Mouse (Mus musculus): Measurements from ENCODE around the gene Agtr1a. TPM values are rescaled to one million over a fixed set of nuclear protein-coding genes. Genes with fewer than 3 reads are reported as not detected.

The Agtr1a gene
- total RNA-seq, 2 experiments from 2014 or later: 73.9 to 116 TPM

DNA sequence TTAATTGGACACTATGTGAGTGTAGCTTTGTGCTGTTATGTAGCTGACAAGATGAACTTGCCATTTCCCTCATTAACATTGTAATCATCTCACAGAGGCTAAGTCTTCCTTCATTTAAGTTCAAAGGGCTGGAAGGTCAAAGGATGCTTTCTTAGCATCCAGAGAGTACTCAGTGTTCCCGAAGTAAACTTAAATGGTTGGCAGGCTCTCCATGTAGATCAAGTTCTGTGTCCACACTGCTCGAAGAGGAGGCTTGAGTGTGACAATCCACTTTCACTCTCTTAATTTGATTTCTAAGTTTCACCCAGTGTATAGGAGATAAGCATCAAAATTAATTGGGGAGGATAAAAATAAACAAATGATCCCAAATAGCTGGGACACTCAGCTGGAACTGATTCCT, 23.6 kb downstream of the Agtr1a start:
- no peak for ATAC-seq (replicated peaks; ENCODE audit: low FRiP score, poor library complexity, severe bottlenecking)

DNA sequence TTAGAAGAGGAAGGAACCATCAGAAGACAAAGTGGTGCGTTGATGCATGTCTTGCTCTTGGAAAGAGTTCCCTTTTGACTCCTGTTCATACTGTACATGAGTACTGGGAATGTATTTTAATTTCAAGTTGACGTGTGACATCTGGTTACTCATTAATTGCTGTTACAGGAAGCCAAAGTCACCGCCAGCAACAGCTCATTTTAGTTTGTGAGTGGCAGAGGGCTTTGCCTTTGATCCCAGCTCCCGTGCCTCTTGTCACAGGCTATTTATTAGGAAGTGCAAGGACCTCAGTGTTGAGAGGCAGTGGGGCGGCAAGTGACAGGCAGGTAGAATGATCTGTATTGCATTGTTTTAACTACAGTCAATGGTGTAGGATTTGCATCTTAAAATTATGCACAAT, 24.8 kb downstream of the Agtr1a start:
- ATAC-seq (replicated peaks; ENCODE audit: low FRiP score, poor library complexity, severe bottlenecking): no peak

DNA sequence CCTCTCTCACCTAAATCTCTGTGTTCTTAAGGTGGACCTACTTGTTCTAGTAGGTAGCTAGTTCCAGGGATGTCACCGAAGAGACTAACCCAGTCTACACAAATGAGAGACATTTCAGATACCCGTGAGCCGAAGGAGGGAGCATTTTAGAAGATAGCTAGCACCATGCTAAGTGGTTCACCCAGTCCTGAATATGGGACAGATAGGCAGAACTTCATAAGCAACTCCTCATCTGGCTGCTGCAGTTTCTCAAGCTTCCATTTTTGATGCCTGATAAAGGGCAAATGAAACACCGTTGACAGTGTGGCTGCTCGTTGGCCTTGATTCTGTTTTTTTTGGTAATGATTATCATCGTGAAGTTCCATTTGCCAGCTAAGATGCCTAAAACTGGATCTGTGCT, 25.8 kb downstream of the Agtr1a start:
- no peak for ATAC-seq (replicated peaks; ENCODE audit: low FRiP score, poor library complexity, severe bottlenecking)

DNA sequence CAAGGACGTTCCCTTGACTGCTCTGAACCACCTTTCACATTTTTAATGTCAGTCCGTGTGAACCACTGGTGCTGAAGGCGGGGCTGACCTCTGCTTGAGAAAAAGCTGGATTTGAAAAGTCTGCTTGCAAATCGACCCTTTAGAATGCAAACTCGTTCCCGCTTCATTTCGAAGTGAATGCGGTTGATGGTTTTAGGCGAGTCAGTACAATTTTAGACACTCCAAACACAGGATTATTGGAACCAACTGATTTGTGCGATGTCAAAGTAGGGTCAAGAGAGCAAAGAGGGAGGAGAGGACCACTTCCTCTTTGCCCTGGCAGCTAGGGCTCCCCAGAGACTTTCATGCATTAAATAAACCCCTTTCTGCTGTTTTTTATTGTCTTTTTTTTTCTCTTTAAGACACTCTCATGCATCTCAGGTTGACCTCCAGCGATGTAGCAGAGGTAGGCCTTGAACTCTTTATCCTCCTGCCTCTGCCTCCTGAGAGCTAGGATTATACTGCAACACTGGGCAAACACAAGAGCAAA, 27.9 kb downstream of the Agtr1a start:
- ATAC-seq (replicated peaks; ENCODE audit: low FRiP score, poor library complexity, severe bottlenecking): no peak

DNA sequence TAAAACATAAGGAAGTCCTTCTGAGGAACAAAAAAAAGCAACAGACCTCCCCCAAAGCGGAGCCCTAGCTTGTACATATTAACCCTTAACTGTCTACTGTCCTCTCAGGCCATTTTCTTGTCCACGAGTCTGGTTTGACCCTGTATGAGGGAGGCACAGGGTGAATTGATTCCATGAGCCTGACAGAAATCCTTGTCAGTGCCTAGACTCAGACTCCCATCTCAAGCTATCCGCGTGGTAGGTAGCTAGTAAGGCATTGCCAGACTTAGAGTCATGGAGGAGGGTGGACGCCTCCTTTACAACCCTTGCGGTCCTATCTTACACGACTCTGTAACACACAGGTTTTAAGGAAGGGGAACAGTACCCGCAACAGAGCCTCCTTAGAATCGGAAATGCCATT, 28.5 kb downstream of the Agtr1a start:
- no peak for ATAC-seq (replicated peaks; ENCODE audit: low FRiP score, poor library complexity, severe bottlenecking)

DNA sequence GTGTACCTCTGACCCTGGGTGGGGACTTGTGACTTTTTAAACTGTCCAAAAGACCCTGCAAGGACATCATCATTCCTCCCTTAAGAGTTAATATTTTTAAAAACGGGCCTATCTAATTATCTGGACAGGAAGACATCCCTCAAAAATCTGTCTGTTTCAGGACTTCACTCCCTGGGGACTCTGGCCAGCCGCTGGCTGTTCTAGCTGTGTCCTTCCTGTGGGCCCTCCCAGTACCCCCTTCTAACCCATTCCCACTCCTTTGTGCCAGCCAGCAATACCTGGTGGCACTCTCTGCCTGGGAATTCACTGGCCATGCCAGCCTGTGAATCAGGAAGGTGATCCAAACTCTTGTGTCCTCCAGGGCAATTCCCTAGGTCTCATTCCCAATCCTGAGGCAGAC, 29.1 kb downstream of the Agtr1a start:
- ATAC-seq (replicated peaks; ENCODE audit: low FRiP score, poor library complexity, severe bottlenecking): no peak

DNA sequence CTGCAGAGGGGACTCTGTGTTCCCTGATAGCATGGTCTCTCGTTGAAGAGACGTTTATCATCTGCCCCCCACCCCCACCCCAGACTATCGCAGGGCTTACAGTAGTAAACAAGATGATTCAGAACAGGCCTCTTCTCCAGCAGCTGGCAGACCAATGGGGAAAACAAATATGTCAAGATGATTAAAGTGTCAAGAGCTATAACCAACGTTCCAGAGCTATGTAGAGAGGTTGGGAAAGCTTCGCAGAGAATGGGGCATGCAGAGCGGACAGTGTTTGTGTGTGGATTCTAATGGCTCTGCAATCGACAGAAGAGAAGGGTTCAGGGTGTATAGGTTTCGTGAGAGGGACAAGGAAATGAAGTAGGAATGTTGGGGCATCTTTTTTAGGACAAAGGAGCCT, 31.9 kb downstream of the Agtr1a start:
- ATAC-seq (replicated peaks; ENCODE audit: low FRiP score, poor library complexity, severe bottlenecking): no peak

DNA sequence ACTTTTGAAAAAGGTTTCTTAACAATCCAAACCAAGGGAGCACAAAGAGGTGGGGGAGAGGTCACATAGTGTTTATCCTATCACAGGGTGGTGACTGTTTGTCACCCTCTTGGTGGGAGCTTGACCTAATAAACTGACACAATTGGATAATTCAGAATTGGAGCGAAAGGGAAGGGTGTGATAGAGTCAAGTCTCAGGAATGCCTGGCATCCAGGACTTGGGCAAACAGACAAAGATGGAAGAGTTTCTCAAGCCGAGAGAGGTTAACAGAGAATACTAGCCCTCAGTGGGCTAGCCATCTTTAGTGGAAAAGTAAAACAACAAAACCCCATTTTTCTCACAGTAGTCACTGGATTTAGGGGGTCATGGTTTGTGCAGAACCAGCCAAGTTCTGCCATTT, 32.5 kb downstream of the Agtr1a start:
- ATAC-seq (replicated peaks; ENCODE audit: low FRiP score, poor library complexity, severe bottlenecking): no peak

DNA sequence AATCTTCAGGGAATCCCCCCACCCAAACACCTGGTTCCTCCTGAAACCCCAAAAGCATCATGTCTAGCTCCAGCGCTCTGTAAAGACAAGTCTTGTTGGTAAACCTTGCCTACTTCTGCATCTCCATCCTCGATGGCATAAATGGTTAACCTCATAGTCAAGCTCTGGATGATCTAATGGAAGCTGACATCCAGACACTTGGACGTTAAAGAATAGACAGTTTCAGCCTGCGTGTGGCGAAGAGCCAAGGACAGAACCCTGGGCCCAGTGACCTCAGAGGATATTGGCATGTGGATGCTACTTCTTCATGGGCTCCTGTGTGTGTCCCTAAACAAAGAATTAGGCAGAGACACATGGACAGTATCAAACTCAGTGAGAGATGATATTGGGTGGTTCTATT, 42.6 kb downstream of the Agtr1a start:
- no peak for ATAC-seq (replicated peaks; ENCODE audit: low FRiP score, poor library complexity, severe bottlenecking)

DNA sequence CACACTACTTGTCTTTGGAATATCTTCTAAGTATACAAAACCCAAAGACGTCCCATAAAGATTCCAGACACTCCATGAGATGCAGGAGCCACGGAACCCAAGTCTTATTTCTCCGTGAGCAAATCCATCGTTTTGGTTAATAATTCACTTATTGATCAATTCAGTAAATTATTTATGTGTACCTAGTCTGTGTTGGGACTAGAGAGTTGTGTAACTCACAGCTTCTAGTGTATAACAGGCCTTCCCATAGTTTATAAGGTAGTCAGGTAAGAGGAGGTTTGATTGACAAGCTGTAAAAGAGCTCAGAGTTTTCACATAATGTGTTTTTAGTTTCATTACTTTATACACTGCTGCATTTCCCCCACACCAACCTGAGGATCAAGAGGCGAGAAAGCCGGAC, 48.9 kb downstream of the Agtr1a start:
- no peak for ATAC-seq (replicated peaks; ENCODE audit: low FRiP score, poor library complexity, severe bottlenecking)

DNA sequence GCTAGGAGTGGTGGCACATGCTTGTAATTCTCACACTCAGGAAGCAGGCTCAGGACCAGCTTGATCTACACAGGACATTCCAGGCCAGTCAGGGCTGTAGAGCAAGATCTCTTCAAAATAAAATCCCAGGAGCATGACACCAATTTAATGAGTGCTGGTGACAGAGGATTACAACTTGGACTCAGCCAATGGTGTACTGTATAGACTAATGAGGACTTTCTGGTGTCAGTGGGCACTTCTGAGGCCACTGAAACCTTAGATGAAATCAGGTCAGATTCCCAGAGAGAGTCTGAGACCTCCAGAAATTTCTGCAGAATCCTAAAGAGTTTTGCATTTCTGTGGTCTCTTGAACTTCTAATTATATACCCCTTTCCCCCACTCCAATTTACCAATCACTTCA, 57.9 kb downstream of the Agtr1a start:
- ATAC-seq (replicated peaks; ENCODE audit: low FRiP score, poor library complexity, severe bottlenecking): no peak

DNA sequence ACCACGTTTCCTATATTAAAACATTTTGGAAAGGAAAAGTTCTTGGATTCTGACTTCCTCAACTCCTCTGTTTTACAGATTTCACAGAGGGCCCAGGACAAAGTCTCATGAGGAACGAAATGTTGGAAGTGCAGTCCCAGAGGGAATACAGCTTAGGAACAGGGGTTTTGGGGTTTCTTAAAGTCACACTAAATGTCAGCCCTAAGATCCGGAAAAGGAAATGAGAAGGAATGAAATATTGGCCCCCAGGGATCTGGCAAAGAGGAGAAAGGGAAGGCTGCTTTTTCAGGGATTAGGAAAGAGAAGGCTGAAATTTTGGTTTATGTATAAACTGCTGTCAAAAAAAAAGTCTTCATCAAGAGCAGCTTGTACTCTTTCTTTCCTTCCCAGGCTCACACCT, 60.2 kb downstream of the Agtr1a start:
- no peak for ATAC-seq (replicated peaks; ENCODE audit: low FRiP score, poor library complexity, severe bottlenecking)

DNA sequence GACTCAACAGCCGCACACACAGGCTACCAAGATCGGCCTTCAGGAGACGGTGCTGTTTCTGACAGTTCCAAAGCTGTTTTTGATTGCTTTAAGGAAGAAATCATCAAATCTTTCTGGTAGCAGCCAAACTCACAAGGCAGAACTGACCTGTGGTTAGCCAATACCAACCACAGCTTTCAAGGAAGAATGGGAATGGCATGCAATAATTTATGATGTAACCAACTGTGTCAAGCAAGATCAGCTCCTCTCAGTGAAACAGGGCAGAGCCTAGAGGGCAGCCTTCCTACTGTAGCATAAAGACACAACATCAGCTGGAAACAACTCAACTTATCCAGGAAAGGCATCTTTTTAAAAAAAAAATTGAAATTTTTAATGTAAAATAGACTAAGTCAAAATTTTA, 62.6 kb downstream of the Agtr1a start:
- ATAC-seq (replicated peaks; ENCODE audit: low FRiP score, poor library complexity, severe bottlenecking): no peak

DNA sequence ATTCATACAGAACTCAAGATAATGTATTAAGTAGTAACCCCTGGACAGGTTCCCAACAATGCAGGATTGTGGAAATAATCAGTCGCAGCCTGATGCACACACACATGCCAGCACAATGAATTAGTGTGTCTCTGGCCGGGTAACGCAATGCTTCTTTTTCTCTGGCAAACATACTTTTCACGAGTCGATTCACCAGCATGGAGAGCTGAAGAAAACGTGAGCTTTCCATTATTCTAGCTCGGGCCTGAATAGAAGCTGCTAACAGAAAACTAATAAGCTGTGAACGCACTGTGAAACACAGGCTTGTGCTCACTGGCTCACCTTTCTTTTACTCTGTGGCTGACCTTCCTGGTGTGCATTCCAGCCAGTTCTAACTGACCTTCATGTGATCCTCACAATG, 64.4 kb downstream of the Agtr1a start:
- ATAC-seq (replicated peaks; ENCODE audit: low FRiP score, poor library complexity, severe bottlenecking): no peak

DNA sequence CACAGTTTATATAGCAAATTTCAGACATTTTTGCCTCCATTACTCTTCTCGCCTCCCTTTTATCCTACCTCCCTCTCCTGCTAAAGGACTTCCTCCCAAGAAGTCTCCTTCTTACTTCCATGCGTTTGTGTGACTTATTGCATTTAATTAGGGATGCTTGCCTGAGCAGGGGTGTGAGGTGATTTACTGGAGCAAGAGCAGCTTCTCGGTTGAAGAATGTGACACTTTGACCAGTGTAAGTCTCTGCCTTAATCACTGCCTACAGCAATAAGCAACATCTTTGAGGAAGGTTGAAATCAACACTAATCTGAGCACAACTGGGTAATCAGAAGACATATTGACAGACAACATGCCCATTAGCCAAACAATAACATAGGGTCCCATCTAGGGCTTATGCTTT, 67.6 kb downstream of the Agtr1a start:
- no peak for ATAC-seq (replicated peaks; ENCODE audit: low FRiP score, poor library complexity, severe bottlenecking)

DNA sequence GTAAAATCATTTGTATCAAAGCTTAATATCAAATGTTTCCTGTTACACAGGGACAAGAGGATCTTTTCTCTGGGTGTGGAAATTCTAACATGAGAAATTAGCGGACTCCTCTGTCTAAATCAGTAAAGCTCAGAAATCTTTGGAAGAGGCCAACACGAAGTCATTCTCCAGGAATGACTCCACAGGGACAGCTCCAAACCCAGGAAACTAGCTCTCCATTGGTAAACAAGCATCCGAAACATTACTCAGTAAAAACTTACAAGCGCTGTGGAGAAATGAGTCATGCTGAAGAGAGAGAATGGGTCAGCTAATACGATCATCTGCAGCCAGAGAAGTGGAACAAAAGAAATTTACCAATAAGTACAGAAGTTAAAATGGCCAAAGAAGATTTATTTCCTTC, 82.4 kb downstream of the Agtr1a start:
- ATAC-seq (replicated peaks; ENCODE audit: low FRiP score, poor library complexity, severe bottlenecking): no peak

DNA sequence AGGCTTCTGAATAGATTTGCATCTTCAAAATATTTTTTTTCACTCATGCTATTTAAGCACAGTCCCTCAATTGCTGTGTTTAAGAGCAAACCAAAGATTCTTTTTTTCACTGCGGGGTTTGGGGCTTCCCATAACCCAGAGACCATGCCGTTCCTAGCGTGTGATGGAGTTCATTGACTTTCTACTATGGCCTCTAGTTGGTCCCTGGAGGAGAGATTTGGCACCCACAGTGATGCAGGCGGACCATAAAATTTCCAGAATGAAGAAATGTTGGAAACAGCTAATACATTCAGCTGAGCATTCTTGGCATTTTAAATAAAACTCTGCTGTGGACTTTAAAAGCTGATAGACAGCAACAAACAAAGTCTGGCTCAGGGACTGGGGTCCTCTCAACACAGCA, 90.8 kb downstream of the Agtr1a start:
- no peak for ATAC-seq (replicated peaks; ENCODE audit: low FRiP score, poor library complexity, severe bottlenecking)

DNA sequence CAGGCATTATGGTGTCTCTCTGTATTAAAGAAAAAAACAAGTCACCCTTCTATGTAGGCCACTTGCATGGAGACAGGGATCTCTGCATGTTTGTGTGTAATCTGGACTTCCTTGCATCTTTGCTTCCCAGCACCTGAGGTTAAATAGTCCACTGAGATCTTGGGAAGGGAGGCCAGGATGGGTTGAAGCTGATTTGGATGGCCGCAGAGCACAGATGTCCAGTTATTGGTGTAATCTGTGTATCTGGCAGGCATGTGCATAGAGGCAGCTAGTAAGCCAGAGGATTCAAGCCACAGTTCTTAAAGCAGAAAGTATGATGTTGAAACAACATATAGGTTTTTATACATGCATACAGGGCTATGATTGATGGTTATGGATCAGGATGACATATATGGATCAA, 91.2 kb downstream of the Agtr1a start:
- no peak for ATAC-seq (replicated peaks; ENCODE audit: low FRiP score, poor library complexity, severe bottlenecking)

Other genes with a start within 250 kb of the Agtr1a start
- gene Mboat1, start 200.0 kb upstream of the Agtr1a start, total RNA-seq (2015; ENCODE audit: low replicate concordance): 5.6 TPM in 1 of 2 replicates, not detected in the other
- gene Mboat1, start 200.0 kb upstream of the Agtr1a start, total RNA-seq (2017; ENCODE audit: low replicate concordance): 0.84 and 2.3 TPM in 2 replicates
- 54.1 and 56.7 TPM in 2 replicates for gene Uqcrfs1, start 208.9 kb downstream of the Agtr1a start, total RNA-seq (2015; ENCODE audit: low replicate concordance)
- gene Uqcrfs1, start 208.9 kb downstream of the Agtr1a start, total RNA-seq (2017; ENCODE audit: low replicate concordance): 30.5 and 49.2 TPM in 2 replicates

Measured in erythroblast, adult 5-6 weeks (primary cell).